Mouse (Mus musculus): ENCODE results near the gene Ubl7.
"Not testable (repeated sequence)": the region's sequence is repeated elsewhere in the genome, so short reads cannot be mapped to it uniquely, and the experiment has no call there.

The Ubl7 gene

GRCm38 (mm10) chr9:57910254-57911160, at the start of gene Ubl7:
Gene Ubl7, plus strand, starts transcription at chr9:57910979.
- peak; percentile 91 for DNase-seq (ENCODE audit: low read depth)

- DNase-seq (ENCODE audit: low read depth), result peak; percentile 83
Observed at GRCm38 (mm10) chr9:57861951-57862471, 48.8 kb upstream of the Ubl7 start.

GRCm38 (mm10) chr9:57864336-57864735, 46.4 kb upstream of the Ubl7 start:
- no peak for DNase-seq (ENCODE audit: low read depth)

DNA sequence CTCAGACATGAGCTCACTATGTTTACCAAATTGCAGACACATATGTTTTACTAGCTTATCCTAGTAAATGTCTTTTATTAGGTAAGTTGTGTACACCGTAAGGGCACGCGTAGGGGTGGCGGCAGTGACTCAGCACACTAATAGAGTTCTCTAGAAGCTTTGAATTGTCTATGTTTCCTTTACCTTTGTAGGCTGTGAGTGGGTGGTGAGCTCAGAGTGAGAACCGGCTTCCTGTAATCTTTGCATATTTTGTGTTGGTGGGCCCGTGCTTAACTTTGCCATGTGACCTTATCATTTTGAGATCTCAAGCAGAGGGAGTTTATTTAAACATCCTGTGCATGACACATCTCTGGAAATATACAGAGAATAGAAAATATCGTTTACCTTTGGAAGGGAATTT, 44.2 kb upstream of the Ubl7 start:
- DNase-seq (ENCODE audit: low read depth), result peak; percentile 59

DNA sequence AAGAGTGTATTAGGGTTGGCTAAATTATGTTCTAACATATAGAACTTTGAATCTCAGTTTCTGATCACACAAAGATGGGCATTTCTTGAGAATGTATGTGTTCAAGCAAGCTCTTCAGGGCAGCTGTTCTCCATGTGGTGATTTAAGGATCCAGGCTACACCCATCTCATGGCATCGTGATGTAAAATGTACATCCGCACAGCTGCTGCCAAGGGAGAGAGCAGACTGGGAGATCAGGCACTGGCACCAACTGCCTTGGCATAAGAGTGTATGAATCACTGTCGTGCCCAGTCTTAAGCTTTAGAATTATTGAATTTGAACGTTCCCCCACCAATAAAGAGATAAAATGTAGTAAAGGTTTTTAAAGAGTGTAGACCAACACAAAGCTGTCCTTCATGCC, 43.5 kb upstream of the Ubl7 start:
- no peak for DNase-seq (ENCODE audit: low read depth)

DNA sequence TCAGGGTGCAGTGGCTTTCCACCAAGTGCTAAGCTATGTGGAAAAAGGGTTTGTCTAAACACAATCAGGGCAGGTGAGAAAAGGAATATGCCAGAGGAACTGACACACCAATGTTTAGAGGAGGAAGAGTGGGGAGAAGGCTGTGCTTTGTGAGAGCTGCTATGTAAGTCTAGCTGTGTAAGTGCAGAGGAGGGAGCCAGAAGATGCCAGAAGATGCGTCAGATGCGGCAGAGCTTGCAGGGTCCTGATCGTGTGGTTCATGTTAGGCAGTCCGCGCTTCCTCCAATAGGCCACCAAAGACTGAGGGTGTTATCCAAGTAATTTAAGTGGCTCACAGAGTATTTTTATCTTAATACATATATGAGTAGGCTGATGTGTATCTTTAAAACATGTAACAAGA, 42.9 kb upstream of the Ubl7 start:
- DNase-seq (ENCODE audit: low read depth), result no peak

DNA sequence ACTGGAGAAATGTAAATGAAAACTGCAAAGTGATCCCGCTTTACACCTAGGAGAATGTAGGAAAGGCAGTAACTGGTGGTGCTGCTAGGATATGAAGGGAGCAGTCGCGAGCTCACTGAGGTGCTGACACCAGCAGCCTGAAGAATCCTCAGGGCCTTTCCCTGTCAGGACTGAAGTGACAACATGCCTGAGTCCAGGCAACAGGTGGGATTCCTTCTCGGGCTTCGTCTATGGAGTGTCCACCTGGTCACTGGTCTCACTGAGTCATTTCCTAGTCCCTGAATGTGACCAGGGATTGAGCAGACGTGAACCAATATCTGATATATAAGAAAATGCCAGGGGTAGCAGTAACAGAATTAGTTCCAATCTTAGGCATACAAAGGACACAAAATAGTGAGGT, 42.0 kb upstream of the Ubl7 start:
- no peak for DNase-seq (ENCODE audit: low read depth)

DNA sequence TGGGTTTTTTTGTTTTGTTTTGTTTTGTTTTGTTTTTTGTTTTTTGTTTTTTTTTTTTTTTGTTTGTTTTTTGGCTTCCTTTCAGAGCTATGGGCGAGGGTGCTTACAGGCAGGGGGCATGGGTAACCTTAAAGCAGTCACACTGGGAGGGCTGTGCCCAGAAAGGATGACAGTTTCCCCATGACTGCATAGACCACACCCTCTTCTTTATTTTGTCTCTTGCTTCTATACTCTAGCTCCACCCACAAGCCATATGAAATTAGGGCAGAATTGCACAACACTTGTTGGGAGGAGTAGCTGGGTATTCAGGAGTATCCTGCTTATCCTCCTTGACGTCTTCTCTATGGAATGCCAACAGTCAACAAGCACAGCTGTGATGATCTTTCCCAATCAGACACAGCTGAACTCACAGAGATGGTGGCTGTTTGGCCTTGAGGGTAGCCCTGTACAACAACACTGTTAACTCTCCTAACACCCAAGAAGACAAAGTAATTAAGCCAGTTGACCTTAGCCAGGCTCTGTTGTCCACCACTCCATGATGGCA, 40.4 kb upstream of the Ubl7 start:
- DNase-seq (ENCODE audit: low read depth), result no peak

GRCm38 (mm10) chr9:57874134-57874533, 36.6 kb upstream of the Ubl7 start:
- DNase-seq (ENCODE audit: low read depth), result no peak

DNA sequence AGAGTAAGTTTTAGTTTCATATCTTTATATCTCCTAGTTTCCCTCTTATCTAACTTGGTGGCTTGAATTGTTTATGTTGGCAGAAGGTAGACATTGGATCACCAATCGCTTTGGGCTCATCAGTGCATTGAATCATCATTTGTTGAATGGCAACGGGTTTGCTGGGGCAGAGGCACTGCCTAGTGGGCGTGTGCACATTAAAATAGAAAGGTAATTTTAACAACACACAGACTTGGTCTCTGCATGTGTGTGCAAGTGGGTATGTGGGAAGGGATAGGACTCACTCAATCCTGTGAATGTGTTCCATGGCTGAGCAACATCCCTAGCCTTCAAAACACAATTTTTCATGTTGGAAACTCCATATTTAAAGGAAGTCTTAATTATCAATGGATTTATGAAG, 35.8 kb upstream of the Ubl7 start:
- no peak for DNase-seq (ENCODE audit: low read depth)

- DNase-seq (ENCODE audit: low read depth), result no peak
Observed at GRCm38 (mm10) chr9:57879213-57879612, 31.6 kb upstream of the Ubl7 start.

- DNase-seq (ENCODE audit: low read depth), result no peak
Observed at GRCm38 (mm10) chr9:57880278-57880677, 30.5 kb upstream of the Ubl7 start.

DNA sequence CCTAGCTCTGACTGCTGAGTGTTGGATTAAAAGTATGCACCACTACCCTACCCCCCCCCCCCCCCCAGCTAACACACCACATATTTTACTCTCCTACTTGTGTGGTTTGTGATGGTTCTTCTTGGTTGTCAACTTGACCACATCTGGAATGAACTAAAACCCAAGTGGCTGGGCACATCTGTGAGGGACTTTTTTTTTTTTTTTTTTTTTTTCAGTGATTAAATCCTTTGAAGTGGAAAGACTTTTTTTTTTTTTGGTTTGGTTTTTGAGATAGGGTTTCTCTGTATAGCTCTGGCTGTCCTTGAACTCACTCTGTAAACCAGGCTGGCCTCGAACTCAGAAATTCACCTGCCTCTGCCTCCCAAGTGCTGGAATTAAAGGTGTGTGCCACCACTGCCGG, 29.0 kb upstream of the Ubl7 start:
- not testable (repeated sequence) for DNase-seq (ENCODE audit: low read depth)

DNA sequence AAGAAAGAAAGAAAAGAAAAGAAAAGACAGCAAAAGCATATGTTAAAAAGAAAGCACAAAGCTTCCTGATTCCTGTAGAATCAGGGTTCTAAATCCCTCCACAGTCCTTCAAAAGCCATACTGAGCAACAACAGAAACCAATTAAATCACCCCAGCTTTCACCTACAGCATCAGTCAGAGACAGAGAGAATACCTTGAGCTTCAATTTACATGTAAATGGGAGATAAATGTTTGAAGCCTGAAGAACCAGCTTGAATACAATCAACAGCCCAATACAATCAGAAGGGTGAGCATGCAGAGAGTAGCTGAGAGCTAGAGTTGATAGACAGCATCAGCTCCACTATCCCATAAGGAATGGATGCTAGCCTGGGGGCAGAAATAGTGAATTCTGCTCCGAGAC, 27.4 kb upstream of the Ubl7 start:
- DNase-seq (ENCODE audit: low read depth), result no peak

DNA sequence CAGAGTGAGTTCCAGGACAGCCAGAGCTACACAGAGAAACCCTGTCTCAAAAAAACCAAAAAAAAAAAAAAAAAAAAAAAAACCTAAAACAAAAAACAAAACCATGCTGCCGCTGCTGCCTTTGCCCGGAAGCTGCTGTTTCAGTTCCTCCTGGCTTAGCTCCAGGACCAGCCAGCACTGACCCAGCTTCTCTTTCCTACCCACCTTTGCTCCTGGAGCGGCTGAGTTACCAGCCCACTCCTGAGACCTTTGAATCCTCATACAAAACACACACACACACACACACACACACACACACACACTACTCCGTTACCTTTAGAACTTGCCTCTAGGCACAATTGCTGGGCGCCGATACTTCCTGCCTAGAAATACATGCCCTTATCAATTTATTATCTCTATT, 22.7 kb upstream of the Ubl7 start:
- peak; percentile 54 for DNase-seq (ENCODE audit: low read depth)

- no peak for DNase-seq (ENCODE audit: low read depth)
Observed at GRCm38 (mm10) chr9:57900478-57900877, 10.3 kb upstream of the Ubl7 start.

DNA sequence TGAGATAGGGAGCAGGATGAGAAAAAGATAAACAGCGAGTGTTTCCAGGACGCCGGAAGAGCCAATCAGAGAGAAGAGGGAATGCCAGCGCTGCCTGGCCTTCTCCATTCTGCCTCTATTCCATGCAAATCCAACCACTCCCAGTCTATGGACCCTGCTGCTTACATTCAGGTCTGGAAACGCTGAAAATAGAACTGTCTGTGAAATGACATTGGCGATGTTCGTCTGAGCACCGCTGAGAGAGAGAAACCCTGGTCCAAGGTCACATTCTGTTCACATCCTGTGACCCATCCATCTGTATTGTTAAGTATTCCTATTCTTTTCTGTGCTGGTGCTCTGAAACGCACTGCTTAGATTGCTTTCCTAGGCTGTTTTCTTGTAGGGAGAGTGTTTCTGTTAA, 9.6 kb upstream of the Ubl7 start:
- DNase-seq (ENCODE audit: low read depth), result no peak

DNA sequence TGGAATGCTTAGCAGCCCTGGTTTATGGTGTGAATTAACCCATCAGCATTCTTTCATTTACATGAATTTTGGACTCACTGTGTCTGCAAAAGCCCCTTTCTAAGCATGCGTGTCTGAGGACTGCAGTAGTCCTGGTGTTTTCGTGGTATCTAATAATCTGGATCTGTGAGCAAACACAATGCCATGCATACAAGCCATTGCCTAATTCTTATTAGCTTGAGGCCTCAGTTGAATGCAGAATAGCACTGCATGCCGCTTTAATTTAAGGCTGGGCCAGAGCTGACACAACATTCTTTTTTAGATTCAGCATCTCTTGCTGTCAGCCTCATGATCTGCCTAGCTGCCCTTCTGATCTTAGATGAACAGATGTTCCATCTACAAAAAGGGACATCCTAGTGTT, 9.2 kb upstream of the Ubl7 start:
- DNase-seq (ENCODE audit: low read depth), result no peak

GRCm38 (mm10) chr9:57902132-57902531, 8.6 kb upstream of the Ubl7 start:
- DNase-seq (ENCODE audit: low read depth), result no peak

DNA sequence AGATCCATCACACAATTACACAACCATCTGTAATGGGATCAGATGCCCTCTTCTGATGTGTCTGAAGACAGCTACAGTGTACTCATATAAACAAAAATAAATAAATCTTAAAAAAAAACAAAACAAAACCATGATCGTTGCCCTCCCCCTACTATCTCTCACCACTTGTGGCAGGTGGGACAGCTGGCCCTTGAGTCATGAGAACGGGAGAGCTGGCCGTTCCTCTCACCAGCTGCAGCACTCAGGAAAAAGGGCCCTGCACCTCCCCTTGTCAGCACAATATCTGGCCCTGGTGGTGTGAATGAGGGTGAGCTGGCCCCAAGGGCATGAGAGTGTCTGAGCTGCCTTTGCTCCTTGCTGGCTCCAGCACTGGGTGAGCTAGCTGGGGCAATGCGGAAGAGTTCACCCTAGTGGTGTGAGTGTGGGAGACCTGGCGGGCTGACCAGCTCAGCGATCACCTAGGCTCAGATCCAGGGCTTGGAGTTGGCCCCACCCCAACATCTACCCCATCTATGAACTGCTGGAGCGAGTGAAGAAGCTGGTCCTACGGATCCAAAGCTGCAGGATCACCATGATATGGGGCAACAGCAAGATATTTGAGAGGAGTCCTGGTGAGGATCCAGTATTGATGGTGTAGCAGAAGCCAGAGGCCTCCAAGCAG, 7.1 kb upstream of the Ubl7 start:
- DNase-seq (ENCODE audit: low read depth), result no peak

GRCm38 (mm10) chr9:57904250-57904644, 6.5 kb upstream of the Ubl7 start:
- DNase-seq (ENCODE audit: low read depth), result no peak

DNA sequence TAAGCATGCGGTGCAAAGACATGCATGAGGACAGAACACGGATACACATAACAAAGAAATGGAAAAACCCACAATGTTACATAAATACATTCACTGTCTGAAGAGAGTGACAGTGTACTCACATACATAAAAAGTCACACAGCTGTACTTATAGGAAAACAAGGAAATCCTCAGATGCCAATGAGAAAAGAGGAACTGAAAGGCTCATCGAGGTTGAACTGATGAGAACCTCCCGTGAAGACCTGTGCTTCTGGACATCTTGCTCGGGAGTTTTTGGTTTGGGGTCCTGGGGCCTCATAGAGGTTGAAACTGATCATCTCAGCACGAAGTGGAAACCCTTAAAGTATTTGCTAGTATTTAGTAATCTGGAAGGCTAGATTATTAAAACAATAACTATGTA, 3.6 kb upstream of the Ubl7 start:
- no peak for DNase-seq (ENCODE audit: low read depth)

DNA sequence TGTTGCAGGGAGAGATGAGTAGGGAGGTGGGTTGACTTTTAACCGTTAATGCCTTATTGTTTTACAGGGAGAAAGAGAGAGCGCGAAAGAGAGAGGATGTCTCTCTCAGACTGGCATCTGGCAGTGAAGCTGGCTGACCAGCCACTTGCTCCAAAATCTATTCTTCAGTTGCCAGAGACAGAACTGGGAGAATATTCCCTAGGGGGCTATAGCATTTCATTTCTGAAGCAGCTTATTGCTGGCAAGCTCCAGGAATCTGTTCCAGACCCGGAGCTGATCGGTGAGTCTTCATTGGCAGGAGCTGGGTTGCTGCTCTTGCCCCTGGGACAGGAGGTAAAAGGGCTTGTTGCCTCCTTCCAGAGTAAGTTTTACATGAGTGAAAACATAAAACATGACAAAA, 1.8 kb downstream of the Ubl7 start:
- no peak for DNase-seq (ENCODE audit: low read depth)
